Comparison of ENCODE assay signal across 8 mouse cellular contexts in the genomic region with DNA sequence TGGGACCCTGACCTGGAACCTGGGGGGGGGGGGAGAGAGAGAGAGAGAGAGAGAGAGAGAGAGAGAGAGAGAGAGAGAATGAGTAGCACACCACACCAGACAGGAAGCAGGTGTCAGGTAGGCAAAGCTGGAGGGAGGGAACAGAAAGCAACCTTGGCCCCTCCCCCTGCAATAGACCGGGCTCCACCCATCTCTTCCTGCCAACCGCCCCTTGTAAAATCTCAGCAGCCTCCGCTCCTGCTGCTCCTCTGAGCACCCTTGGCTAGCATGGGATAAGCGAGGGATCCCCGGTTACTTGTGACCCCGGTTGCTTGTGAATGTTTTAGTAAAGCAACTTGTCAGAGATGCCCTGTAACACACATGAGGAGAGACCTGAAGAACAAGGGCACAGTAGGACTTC.
DNase-seq lines count a peak whose midpoint lies in the region; ATAC-seq and TF ChIP-seq lines count a peak whose summit lies in the region.

No protein-coding gene starts in this region.

- TF ChIP-seq CTCF in lung, embryonic 14.5 days (IDR thresholded peaks at IDR 0.05; ENCODE audit: low read depth) = no peak

- H3K27ac ChIP-seq in liver, embryonic 11.5 days (ENCODE audit: low read depth, low read length) = no peak overlapping the region
- no peak overlapping the region for H3K27ac ChIP-seq in embryonic facial prominence, embryonic 13.5 days
- H3K27ac ChIP-seq in lung, embryonic 14.5 days (ENCODE audit: low read depth) = no peak overlapping the region
- no peak overlapping the region for H3K27ac ChIP-seq in hindbrain, embryonic 10.5 days

- H3K9ac ChIP-seq in liver, embryonic 11.5 days (ENCODE audit: low read depth, low read length) = no peak overlapping the region
- H3K9ac ChIP-seq in embryonic facial prominence, embryonic 13.5 days = no peak overlapping the region
- no peak overlapping the region for H3K9ac ChIP-seq in lung, embryonic 14.5 days

- peaks cover 29% of the 10 kb centered on the region for H3K4me1 ChIP-seq in liver, embryonic 11.5 days (replicated peaks; ENCODE audit: control insufficient read depth, insufficient read depth, low read length)
- H3K4me1 ChIP-seq in embryonic facial prominence, embryonic 13.5 days = peaks cover 13% of the 10 kb centered on the region
- H3K4me1 ChIP-seq in lung, embryonic 14.5 days (ENCODE audit: insufficient read depth) = peaks cover 9% of the 10 kb centered on the region; the same call in 1 of the 2 replicates
- peaks cover 12% of the 10 kb centered on the region for H3K4me1 ChIP-seq in hindbrain, embryonic 10.5 days (replicated peaks)

- 10% methylated on average over 6 of the region's 6 CpGs for WGBS in liver, embryonic 11.5 days
- WGBS in embryonic facial prominence, embryonic 13.5 days = 2% methylated on average over 6 of the region's 6 CpGs
- 7% methylated on average over 6 of the region's 6 CpGs for WGBS in lung, embryonic 14.5 days
- 17% methylated on average over 6 of the region's 6 CpGs for WGBS in hindbrain, embryonic 10.5 days

- H3K9me3 ChIP-seq in liver, embryonic 11.5 days (ENCODE audit: control insufficient read depth, low read length) = no peaks in the 10 kb centered on the region
- H3K9me3 ChIP-seq in embryonic facial prominence, embryonic 13.5 days = no peaks in the 10 kb centered on the region
- H3K9me3 ChIP-seq in lung, embryonic 14.5 days (ENCODE audit: low read depth, low read length) = no peaks in the 10 kb centered on the region
- H3K9me3 ChIP-seq in hindbrain, embryonic 10.5 days = no peaks in the 10 kb centered on the region

- no peak overlapping the region for H3K4me2 ChIP-seq in liver, embryonic 11.5 days
- peak overlapping the region; percentile 42 for H3K4me2 ChIP-seq in embryonic facial prominence, embryonic 13.5 days
- peak overlapping the region; percentile 40; the same call in 1 of the 2 replicates for H3K4me2 ChIP-seq in lung, embryonic 14.5 days

- no peak for ATAC-seq in liver, embryonic 11.5 days (replicated peaks; ENCODE audit: low FRiP score)
- ATAC-seq in embryonic facial prominence, embryonic 13.5 days (ENCODE audit: insufficient number of reproducible peaks, insufficient read depth, low FRiP score, low TSS enrichment, low read depth) = no peak
- ATAC-seq in lung, embryonic 14.5 days (ENCODE audit: insufficient read depth) = peak; percentile 50; the same call in 1 of the 2 replicates
- ATAC-seq in megakaryocyte-erythroid progenitor cell, adult 5-6 weeks (replicated peaks; ENCODE audit: low FRiP score, low TSS enrichment, poor library complexity, severe bottlenecking) = no peak

- H3K27me3 ChIP-seq in liver, embryonic 11.5 days (replicated peaks; ENCODE audit: control insufficient read depth, insufficient read depth, low read length) = no peaks in the 10 kb centered on the region
- H3K27me3 ChIP-seq in embryonic facial prominence, embryonic 13.5 days = no peaks in the 10 kb centered on the region
- H3K27me3 ChIP-seq in lung, embryonic 14.5 days (ENCODE audit: insufficient read depth, low read length) = no peaks in the 10 kb centered on the region
- no peaks in the 10 kb centered on the region; the same call in 1 of the 2 replicates for H3K27me3 ChIP-seq in hindbrain, embryonic 10.5 days (ENCODE audit: insufficient read depth, poor library complexity, severe bottlenecking)

- no peak overlapping the region for H3K4me3 ChIP-seq in liver, embryonic 11.5 days (ENCODE audit: low read depth, low read length)
- no peak overlapping the region for H3K4me3 ChIP-seq in embryonic facial prominence, embryonic 13.5 days
- H3K4me3 ChIP-seq in lung, embryonic 14.5 days (ENCODE audit: low read depth, low read length) = no peak overlapping the region
- no peak overlapping the region for H3K4me3 ChIP-seq in hindbrain, embryonic 10.5 days

- intact Hi-C loops in left cerebral cortex, postnatal 10 days (cut with DNase I) = no loop called here

- peak; percentile 26 for DNase-seq in liver
- DNase-seq in liver, embryonic 11.5 days (ENCODE audit: low spot score) = no peak
- DNase-seq in lung, embryonic 14.5 days = peak; percentile 57
- peak; percentile 76 for DNase-seq in thymus, postnatal 14 days
- DNase-seq in left cerebral cortex, postnatal 10 days (ENCODE audit: extremely low spot score in 1 of 2, low spot score in 2 of 2) = no peak
- DNase-seq in hindbrain, embryonic 10.5 days (ENCODE audit: low spot score) = no peak

- H3K36me3 ChIP-seq in liver, embryonic 11.5 days (ENCODE audit: control insufficient read depth, insufficient read depth, low read length) = no peaks in the 10 kb centered on the region
- H3K36me3 ChIP-seq in embryonic facial prominence, embryonic 13.5 days = no peaks in the 10 kb centered on the region
- no peaks in the 10 kb centered on the region for H3K36me3 ChIP-seq in lung, embryonic 14.5 days (ENCODE audit: insufficient read depth)
- no peaks in the 10 kb centered on the region for H3K36me3 ChIP-seq in hindbrain, embryonic 10.5 days

Comparison
In these comparisons a context has a peak if more than half of its experiments do, and no peak if none do; other contexts are left out.
1. DNase-seq: peak in liver (single experiment), lung, embryonic 14.5 days (single experiment) and thymus, postnatal 14 days (single experiment); none in liver, embryonic 11.5 days (single experiment), left cerebral cortex, postnatal 10 days (0 of 2) and hindbrain, embryonic 10.5 days (single experiment).